Mouse (Mus musculus): ENCODE results near the gene Etv3. TPM values are rescaled to one million over a fixed set of nuclear protein-coding genes. Genes with fewer than 3 reads are reported as not detected.

Gene Etv3
- polyA plus RNA-seq, 2 experiments, result 1.3 to 2.7 TPM

DNA sequence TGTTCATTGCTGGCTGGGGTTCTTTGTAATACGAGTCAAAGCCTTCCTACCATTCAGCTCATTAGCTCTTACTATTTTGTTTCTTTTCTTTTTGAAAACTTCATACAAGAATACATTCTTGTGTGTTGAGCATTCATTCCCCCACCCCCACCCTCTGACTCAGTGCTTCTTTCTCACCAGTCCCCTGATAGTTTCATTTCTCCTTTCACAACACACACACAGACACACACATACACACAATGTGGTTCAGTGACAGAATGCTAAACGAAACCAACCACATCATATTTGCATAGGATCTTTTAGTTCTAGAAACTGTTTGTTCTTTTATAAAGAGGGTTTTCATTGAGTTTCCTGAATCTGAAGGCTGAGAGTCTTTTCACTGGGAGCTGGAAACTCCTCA, 37.3 kb upstream of the Etv3 start:
- TF ChIP-seq CTCF (IDR thresholded peaks at IDR 0.05; ENCODE audit: low read depth) (no peak), EP300 (IDR thresholded peaks at IDR 0.05; ENCODE audit: low read depth) (no peak)

DNA sequence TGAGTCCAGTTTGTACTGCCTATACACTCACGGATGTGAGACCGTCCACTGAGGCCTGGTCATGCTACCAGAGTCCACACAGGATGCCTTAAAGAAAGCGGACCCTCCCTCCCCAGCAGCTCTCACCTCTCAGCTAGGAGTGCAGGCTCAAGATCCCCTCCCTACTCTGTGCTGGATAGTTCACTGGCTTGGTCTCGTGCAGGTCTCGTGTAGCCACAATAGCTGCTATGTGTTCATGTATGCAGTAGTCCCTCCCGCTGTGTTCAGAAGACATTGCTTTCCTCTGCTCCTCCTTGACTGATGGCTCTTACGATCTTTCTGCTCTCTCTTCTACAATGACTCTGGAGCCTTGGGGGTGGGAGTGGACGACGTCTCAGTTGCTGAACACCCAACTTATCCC, 26.9 kb upstream of the Etv3 start:
- no peak overlapping the region for H3K4me3 ChIP-seq (ENCODE audit: insufficient read depth in 1 of 2, low read depth in 2 of 2, low read length in 2 of 2)
- no peaks in the 10 kb centered on the region; a peak in 1 of 4 replicates for H3K4me1 ChIP-seq (replicated peaks; ENCODE audit: control insufficient read depth in 2 of 2, insufficient read depth in 2 of 2, low read length in 1 of 2)
- H3K9me3 ChIP-seq (ENCODE audit: control insufficient read depth, low read length), result no peaks in the 10 kb centered on the region
- H3K27ac ChIP-seq, result no peak overlapping the region
- H3K4me2 ChIP-seq (ENCODE audit: low read depth), result no peak overlapping the region
- no peaks in the 10 kb centered on the region for H3K36me3 ChIP-seq (replicated peaks; ENCODE audit: control insufficient read depth, insufficient read depth, low read depth)
- ATAC-seq (ENCODE audit: insufficient read depth), result no peak
- no peak overlapping the region for H3K9ac ChIP-seq (replicated peaks)
- WGBS (ENCODE audit: insufficient replicate concordance), result 71% methylated on average over 9 of the region's 9 CpGs
- TF ChIP-seq CTCF (IDR thresholded peaks at IDR 0.05; ENCODE audit: low read depth), result no peak
- no peak for TF ChIP-seq EP300 (IDR thresholded peaks at IDR 0.05; ENCODE audit: low read depth)
- no peaks in the 10 kb centered on the region for H3K27me3 ChIP-seq (ENCODE audit: control insufficient read depth, insufficient read depth, low read length)
- DNase-seq (ENCODE audit: low read depth in 3 of 3, low spot score in 3 of 3), result no peak

More for the DNA sequence above, 37.3 kb upstream of the Etv3 start:
- Histone ChIP-seq H3K27me3 (ENCODE audit: control insufficient read depth, insufficient read depth, low read length) (no peaks in the 10 kb centered on the region), H3K36me3 (replicated peaks; ENCODE audit: control insufficient read depth, insufficient read depth, low read depth) (no peaks in the 10 kb centered on the region), H3K9me3 (ENCODE audit: control insufficient read depth, low read length) (no peaks in the 10 kb centered on the region), H3K4me2 (ENCODE audit: low read depth) (no peak overlapping the region), H3K9ac (replicated peaks) (no peak overlapping the region), H3K27ac (no peak overlapping the region), H3K4me3 (ENCODE audit: insufficient read depth in 1 of 2, low read depth in 2 of 2, low read length in 2 of 2) (no peak overlapping the region), H3K4me1 (replicated peaks; ENCODE audit: control insufficient read depth in 2 of 2, insufficient read depth in 2 of 2, low read length in 1 of 2) (no peaks in the 10 kb centered on the region)
- WGBS (ENCODE audit: insufficient replicate concordance), result 42% methylated on average over 2 of the region's 2 CpGs
- DNase-seq (ENCODE audit: low read depth in 3 of 3, low spot score in 3 of 3) (no peak), ATAC-seq (ENCODE audit: insufficient read depth) (no peak)

DNA sequence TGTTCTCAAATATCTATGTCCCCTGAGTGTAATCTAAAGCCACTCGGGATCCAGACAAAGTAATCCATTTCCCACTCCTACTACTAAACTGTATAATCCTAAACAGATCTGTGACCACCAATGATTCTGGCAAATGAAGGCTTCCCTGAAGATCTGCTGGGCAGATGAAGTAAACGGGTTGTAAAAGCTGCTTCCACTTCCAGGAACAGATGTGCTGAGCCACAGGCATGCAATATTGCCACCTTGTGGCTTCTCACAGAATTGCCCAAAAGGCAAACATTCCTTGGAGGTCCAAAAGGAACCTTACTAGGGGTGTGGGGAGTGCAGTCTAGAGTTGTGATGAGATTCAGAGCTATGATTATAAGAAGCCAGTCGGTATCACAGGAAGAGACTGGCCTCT, 26.1 kb upstream of the Etv3 start:
- ATAC-seq (ENCODE audit: insufficient read depth) (no peak), DNase-seq (ENCODE audit: low read depth in 3 of 3, low spot score in 3 of 3) (no peak)
- H3K4me3 ChIP-seq (ENCODE audit: insufficient read depth in 1 of 2, low read depth in 2 of 2, low read length in 2 of 2), result no peak overlapping the region
- TF ChIP-seq CTCF (IDR thresholded peaks at IDR 0.05; ENCODE audit: low read depth) (peak; percentile 82), EP300 (IDR thresholded peaks at IDR 0.05; ENCODE audit: low read depth) (no peak)
- H3K27me3 ChIP-seq (ENCODE audit: control insufficient read depth, insufficient read depth, low read length), result no peaks in the 10 kb centered on the region
- no peaks in the 10 kb centered on the region; a peak in 1 of 4 replicates for H3K4me1 ChIP-seq (replicated peaks; ENCODE audit: control insufficient read depth in 2 of 2, insufficient read depth in 2 of 2, low read length in 1 of 2)
- WGBS (ENCODE audit: insufficient replicate concordance), result 12% methylated on average over 3 of the region's 3 CpGs
- no peak overlapping the region for H3K9ac ChIP-seq (replicated peaks)
- H3K9me3 ChIP-seq (ENCODE audit: control insufficient read depth, low read length), result no peaks in the 10 kb centered on the region
- no peak overlapping the region for H3K27ac ChIP-seq
- H3K4me2 ChIP-seq (ENCODE audit: low read depth), result no peak overlapping the region
- no peaks in the 10 kb centered on the region for H3K36me3 ChIP-seq (replicated peaks; ENCODE audit: control insufficient read depth, insufficient read depth, low read depth)

DNA sequence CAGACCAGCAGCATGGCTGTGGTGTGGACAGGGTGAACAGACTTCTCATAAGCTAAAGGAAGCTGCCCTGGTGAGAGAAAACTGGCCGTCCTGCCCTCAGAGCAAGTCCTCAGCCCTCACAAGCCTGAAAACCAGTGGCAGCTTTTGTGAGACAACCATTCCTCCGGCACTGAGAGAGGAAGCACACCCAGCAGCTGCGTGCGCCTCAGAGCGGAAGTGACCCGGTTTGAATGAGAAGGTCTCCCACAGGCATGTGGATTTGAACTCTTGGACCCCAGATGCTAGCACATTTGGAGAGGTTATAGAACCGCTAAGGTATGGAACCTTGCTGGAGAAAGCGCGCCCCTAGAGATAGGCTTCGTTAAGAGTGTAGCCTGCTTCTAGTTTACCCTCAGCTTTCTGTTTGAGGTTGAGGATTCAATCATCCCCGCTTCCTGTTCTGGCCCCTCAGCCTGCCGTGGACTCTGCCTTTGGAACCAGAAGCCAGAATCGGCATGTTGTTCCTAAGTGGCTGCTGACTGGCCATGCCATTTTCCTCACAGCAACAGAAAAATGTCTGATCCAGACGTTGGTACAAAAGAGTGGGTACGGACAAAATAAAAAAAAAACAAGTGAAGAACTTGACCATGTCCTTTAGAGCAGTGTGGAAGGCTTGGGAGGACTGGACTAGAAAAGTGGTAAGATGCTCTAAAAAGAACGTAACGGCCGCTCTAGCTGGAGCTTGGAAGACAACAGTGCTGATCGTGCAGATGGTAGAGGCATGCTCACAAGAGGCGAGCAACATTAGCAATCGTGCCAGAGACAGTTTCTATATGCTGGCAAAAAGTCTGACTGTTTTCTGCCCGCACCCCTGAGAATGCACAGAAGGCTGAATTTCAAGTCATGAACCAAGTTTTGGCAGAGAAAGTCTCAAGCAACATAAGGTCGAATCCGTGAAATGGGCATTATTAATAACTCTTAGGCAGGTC, 24.8 kb upstream of the Etv3 start:
- Histone ChIP-seq H3K9ac (replicated peaks) (no peak overlapping the region), H3K27ac (no peak overlapping the region), H3K9me3 (ENCODE audit: control insufficient read depth, low read length) (no peaks in the 10 kb centered on the region), H3K4me3 (ENCODE audit: insufficient read depth in 1 of 2, low read depth in 2 of 2, low read length in 2 of 2) (no peak overlapping the region), H3K4me2 (ENCODE audit: low read depth) (no peak overlapping the region), H3K36me3 (replicated peaks; ENCODE audit: control insufficient read depth, insufficient read depth, low read depth) (no peaks in the 10 kb centered on the region), H3K27me3 (ENCODE audit: control insufficient read depth, insufficient read depth, low read length) (no peaks in the 10 kb centered on the region), H3K4me1 (replicated peaks; ENCODE audit: control insufficient read depth in 2 of 2, insufficient read depth in 2 of 2, low read length in 1 of 2) (no peaks in the 10 kb centered on the region; a peak in 1 of 4 replicates)
- ATAC-seq (ENCODE audit: insufficient read depth) (no peak), DNase-seq (ENCODE audit: low read depth in 3 of 3, low spot score in 3 of 3) (no peak)
- WGBS (ENCODE audit: insufficient replicate concordance), result 46% methylated on average over 24 of the region's 24 CpGs
- TF ChIP-seq EP300 (IDR thresholded peaks at IDR 0.05; ENCODE audit: low read depth), result no peak
- TF ChIP-seq CTCF (IDR thresholded peaks at IDR 0.05; ENCODE audit: low read depth), result no peak

DNA sequence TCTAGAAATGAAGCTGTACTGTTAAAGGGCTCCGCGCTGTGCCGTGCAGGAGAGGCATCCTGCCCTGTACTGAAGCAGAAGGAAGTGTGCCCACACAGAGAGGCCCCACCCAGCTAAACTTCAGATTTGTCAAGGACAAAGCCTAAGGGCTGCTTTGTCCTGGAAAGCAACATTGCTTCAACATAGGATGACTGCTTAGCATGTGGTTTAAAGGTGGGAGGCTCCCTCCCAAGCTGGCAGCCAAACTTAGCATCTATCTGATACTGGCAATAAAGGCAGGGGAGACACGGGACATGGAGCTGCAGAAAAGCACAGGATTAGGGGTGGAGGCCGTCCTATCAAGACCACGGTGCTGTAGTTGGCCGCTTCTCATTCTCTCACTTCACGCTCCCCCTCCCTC, 24.1 kb upstream of the Etv3 start:
- Histone ChIP-seq H3K27me3 (ENCODE audit: control insufficient read depth, insufficient read depth, low read length) (no peaks in the 10 kb centered on the region), H3K4me1 (replicated peaks; ENCODE audit: control insufficient read depth in 2 of 2, insufficient read depth in 2 of 2, low read length in 1 of 2) (no peaks in the 10 kb centered on the region; a peak in 1 of 4 replicates), H3K27ac (no peak overlapping the region), H3K9me3 (ENCODE audit: control insufficient read depth, low read length) (no peaks in the 10 kb centered on the region), H3K36me3 (replicated peaks; ENCODE audit: control insufficient read depth, insufficient read depth, low read depth) (no peaks in the 10 kb centered on the region), H3K4me2 (ENCODE audit: low read depth) (no peak overlapping the region), H3K4me3 (ENCODE audit: insufficient read depth in 1 of 2, low read depth in 2 of 2, low read length in 2 of 2) (no peak overlapping the region), H3K9ac (replicated peaks) (no peak overlapping the region)
- TF ChIP-seq EP300 (IDR thresholded peaks at IDR 0.05; ENCODE audit: low read depth), result no peak
- no peak for TF ChIP-seq CTCF (IDR thresholded peaks at IDR 0.05; ENCODE audit: low read depth)
- 36% methylated on average over 8 of the region's 8 CpGs for WGBS (ENCODE audit: insufficient replicate concordance)
- ATAC-seq (ENCODE audit: insufficient read depth) (no peak), DNase-seq (ENCODE audit: low read depth in 3 of 3, low spot score in 3 of 3) (no peak)
